Mouse (Mus musculus) kidney, postnatal 0 days (tissue): ENCODE results near the gene Tns4. TPM values are rescaled to one million over a fixed set of nuclear protein-coding genes. Genes with fewer than 3 reads are reported as not detected.
A peak's percentile ranks its signal among the peaks of the same experiment; 100 is the strongest.

ENCODE experiments used
- ATAC-seq: fragments of 200-750 bp; cut with Nextera tagmentation; replicated peaks from 2 replicates; pipeline ENCODE4 v1.8.0; 2017; ENCODE audit warnings: low read depth, moderate number of reproducible peaks, moderate TSS enrichment, moderate library complexity; ENCODE audit not compliant: low FRiP score
- DNase-seq: peaks from one replicate; pipeline ENCODE4 v3.0.0-alpha.2; 2016; ENCODE audit warnings: low spot score
- H3K27ac ChIP-seq: fragments of 300-500 bp; sonication (generic); 2 replicates; pipeline ENCODE4 v1.5.1; 2014; ENCODE audit warnings: mild to moderate bottlenecking
- H3K27me3 ChIP-seq: fragments of 300-500 bp; sonication (generic); 2 replicates; pipeline ENCODE4 v1.6.1; 2014; ENCODE audit warnings: low read length, mixed read lengths; ENCODE audit not compliant: insufficient read depth
- H3K36me3 ChIP-seq: fragments of 300-500 bp; sonication (generic); 2 replicates; pipeline ENCODE4 v1.6.1; 2014; ENCODE audit warnings: low read length, mixed read lengths; ENCODE audit not compliant: insufficient read depth
- H3K4me1 ChIP-seq: fragments of 300-500 bp; sonication (generic); replicated peaks from 2 replicates; pipeline ENCODE4 v1.6.1; 2014; ENCODE audit warnings: antibody characterized with exemption, low read length, mixed read lengths; ENCODE audit not compliant: insufficient read depth
- H3K4me2 ChIP-seq: fragments of 300-500 bp; sonication (generic); 2 replicates; pipeline ENCODE4 v1.6.1; 2014; ENCODE audit warnings: mild to moderate bottlenecking, low read length, moderate library complexity, mixed read lengths
- H3K4me3 ChIP-seq: fragments of 300-500 bp; sonication (generic); replicated peaks from 2 replicates; pipeline ENCODE4 v1.5.1; 2014; ENCODE audit warnings: low read depth, low read length
- H3K9ac ChIP-seq: fragments of 300-500 bp; sonication (generic); 2 replicates; pipeline ENCODE4 v1.6.1; 2014; ENCODE audit warnings: low read depth, low read length
- H3K9me3 ChIP-seq: fragments of 300-500 bp; sonication (generic); replicated peaks from 2 replicates; pipeline ENCODE4 v1.6.1; 2016; ENCODE audit warnings: low read length, inconsistent platforms, mixed read lengths
- CTCF ChIP-seq: IDR thresholded peaks from 2 replicates; pipeline ENCODE4 v1.5.1; 2016; ENCODE audit warnings: antibody characterized with exemption, low read depth, mild to moderate bottlenecking, moderate library complexity
- WGBS: fragments of 180-500 bp; shearing (Covaris S2); extraction: QIAGEN DNeasy Blood & Tissue Kit; methylation state at CpG from one replicate; pipeline ENCODE4 v1.1.7; 2014; 5-methylcytosine and 5-hydroxymethylcytosine counted together
- polyA plus RNA-seq: library from polyadenylated mRNA; unstranded; fragments of >200 nt; fragmentation: Nextera tagmentation; extraction: Ambion mirVana; gene quantifications from 2 replicates; pipeline ENCODE4 v1.2.1, GENCODE M21; 2015

Gene Tns4
- polyA plus RNA-seq = 0.13 and 0.16 TPM in 2 replicates

- 62% methylated on average over 14 of the region's 14 CpGs for WGBS
- Histone ChIP-seq H3K4me1 (no peaks in the 10 kb centered on the region), H3K9ac (no peak within 1 kb of the TSS), H3K9me3 (no peaks in the 10 kb centered on the region), H3K27me3 (no peaks in the 10 kb centered on the region), H3K36me3 (no peaks in the 10 kb centered on the region), H3K27ac (no peak within 1 kb of the TSS), H3K4me2 (no peak within 1 kb of the TSS), H3K4me3 (no peak within 1 kb of the TSS)
- ATAC-seq (no peak), DNase-seq (no peak)
- TF ChIP-seq CTCF = no peak
These were observed at the start of gene Tns4 for GRCm38 (mm10) chr11:99089077-99089601. TSS of gene Tns4 (minus strand) at chr11:99089306.

GRCm38 (mm10) chr11:99137385-99137784 is 48.3 kb upstream of the Tns4 start:
- Histone ChIP-seq H3K4me2 (no peak overlapping the region), H3K4me3 (no peak overlapping the region), H3K9me3 (no peaks in the 10 kb centered on the region), H3K27me3 (no peaks in the 10 kb centered on the region), H3K4me1 (no peaks in the 10 kb centered on the region), H3K27ac (no peak overlapping the region), H3K9ac (no peak overlapping the region), H3K36me3 (no peaks in the 10 kb centered on the region)
- no peak for TF ChIP-seq CTCF
- WGBS = 64% methylated on average over 4 of the region's 4 CpGs
- DNase-seq = no peak
- no peak for ATAC-seq

- Histone ChIP-seq H3K9ac (no peak overlapping the region), H3K27ac (no peak overlapping the region)
- no peak for DNase-seq
These were observed 47.9 kb upstream of the Tns4 start for GRCm38 (mm10) chr11:99136961-99137360.

GRCm38 (mm10) chr11:99136361-99136760 is 47.3 kb upstream of the Tns4 start:
- no peaks in the 10 kb centered on the region for H3K27me3 ChIP-seq
- ATAC-seq (no peak), DNase-seq (no peak)
- no peak overlapping the region for H3K9ac ChIP-seq
- H3K9me3 ChIP-seq = no peaks in the 10 kb centered on the region
- no peak overlapping the region for H3K27ac ChIP-seq
- no peak overlapping the region for H3K4me3 ChIP-seq
- no peaks in the 10 kb centered on the region for H3K36me3 ChIP-seq
- 45% methylated on average over 3 of the region's 3 CpGs for WGBS
- no peak overlapping the region for H3K4me2 ChIP-seq
- no peaks in the 10 kb centered on the region; the same call in 1 of the 2 replicates for H3K4me1 ChIP-seq
- TF ChIP-seq CTCF = no peak

More at GRCm38 (mm10) chr11:99136961-99137360, 47.9 kb upstream of the Tns4 start:
- 62% methylated on average over 4 of the region's 4 CpGs for WGBS
- Histone ChIP-seq H3K4me1 (no peaks in the 10 kb centered on the region), H3K4me2 (no peak overlapping the region), H3K36me3 (no peaks in the 10 kb centered on the region), H3K4me3 (no peak overlapping the region), H3K27me3 (no peaks in the 10 kb centered on the region), H3K9me3 (no peaks in the 10 kb centered on the region)
- ATAC-seq = no peak
- no peak for TF ChIP-seq CTCF

GRCm38 (mm10) chr11:99135047-99135440 is 45.9 kb upstream of the Tns4 start:
- Histone ChIP-seq H3K9ac (no peak overlapping the region), H3K4me1 (no peaks in the 10 kb centered on the region; the same call in 1 of the 2 replicates), H3K4me3 (no peak overlapping the region), H3K27me3 (no peaks in the 10 kb centered on the region), H3K36me3 (no peaks in the 10 kb centered on the region), H3K9me3 (no peaks in the 10 kb centered on the region), H3K4me2 (no peak overlapping the region), H3K27ac (peak overlapping the region; percentile 76)
- no peak for TF ChIP-seq CTCF
- 55% methylated on average over 8 of the region's 8 CpGs for WGBS
- ATAC-seq (no peak), DNase-seq (peak; percentile 65)

GRCm38 (mm10) chr11:99134266-99135046 is 45.4 kb upstream of the Tns4 start:
- H3K4me3 ChIP-seq = no peak overlapping the region
- ATAC-seq (no peak), DNase-seq (peak; percentile 63)
- H3K4me1 ChIP-seq = no peaks in the 10 kb centered on the region; the same call in 1 of the 2 replicates
- no peak overlapping the region for H3K4me2 ChIP-seq
- no peak overlapping the region for H3K9ac ChIP-seq
- no peaks in the 10 kb centered on the region for H3K36me3 ChIP-seq
- H3K27ac ChIP-seq = peak overlapping the region; percentile 76
- no peak for TF ChIP-seq CTCF
- no peaks in the 10 kb centered on the region for H3K27me3 ChIP-seq
- 39% methylated on average over 15 of the region's 15 CpGs for WGBS
- no peaks in the 10 kb centered on the region for H3K9me3 ChIP-seq
